Mouse (Mus musculus) ES-E14 (cell line): ENCODE data around the gene Znrf2. TPM values are rescaled to one million over a fixed set of nuclear protein-coding genes. Genes with fewer than 3 reads are reported as not detected.

Source experiments
- DNase-seq: peaks from one replicate; pipeline ENCODE4 v3.0.0-alpha.2; 2013; ENCODE audit warnings: low read depth, low spot score
- H3K27ac ChIP-seq: 2 replicates; pipeline ENCODE4 v1.5.1; 2012; ENCODE audit warnings: low read depth, mild to moderate bottlenecking, low read length, moderate library complexity, mixed read lengths; ENCODE audit not compliant: poor library complexity, insufficient read depth, severe bottlenecking
- H3K36me3 ChIP-seq: 2 replicates; pipeline ENCODE4 v1.6.1; 2012; ENCODE audit warnings: mild to moderate bottlenecking, low read length, moderate library complexity, mixed read lengths; ENCODE audit not compliant: control insufficient read depth, poor library complexity, insufficient read depth, severe bottlenecking
- H3K4me1 ChIP-seq, 2 experiments: fragments of 150-350 bp in 1 of 2; sonication (generic) in 1 of 2; 2 replicates each; pipeline ENCODE4 v1.6.1; 2012; ENCODE audit warnings: low read length in 2 of 2, mild to moderate bottlenecking in 1 of 2, mixed read lengths in 1 of 2; ENCODE audit not compliant: control insufficient read depth in 2 of 2, insufficient read depth in 2 of 2, poor library complexity in 1 of 2
- H3K4me3 ChIP-seq, 2 experiments: fragments of 150-350 bp in 1 of 2; sonication (generic) in 1 of 2; 2 replicates each; pipeline ENCODE4 v1.5.1; 2012; ENCODE audit warnings: low read length in 2 of 2, low read depth in 1 of 2, mild to moderate bottlenecking in 1 of 2, mixed read lengths in 1 of 2; ENCODE audit not compliant: insufficient read depth in 1 of 2, poor library complexity in 1 of 2, severe bottlenecking in 1 of 2
- H3K9ac ChIP-seq: 2 replicates; pipeline ENCODE4 v1.6.1; 2012; ENCODE audit warnings: low read depth, mild to moderate bottlenecking, low read length, mixed read lengths; ENCODE audit not compliant: poor library complexity, insufficient read depth, severe bottlenecking
- H3K9me3 ChIP-seq: fragments of 150-350 bp; sonication (generic); 2 replicates; pipeline ENCODE4 v1.6.1; 2012; ENCODE audit warnings: low read depth, mild to moderate bottlenecking, low read length; ENCODE audit not compliant: control insufficient read depth, insufficient read depth
- CHD2 ChIP-seq: IDR thresholded peaks from 2 replicates; pipeline ENCODE4 v1.6.1; 2014; ENCODE audit warnings: mild to moderate bottlenecking, low read depth, low read length, inconsistent platforms
- HCFC1 ChIP-seq: IDR thresholded peaks from 2 replicates; pipeline ENCODE4 v1.6.1; 2012; ENCODE audit warnings: low read length, inconsistent platforms, borderline replicate concordance; ENCODE audit not compliant: insufficient read depth
- MAFK ChIP-seq: IDR thresholded peaks from 2 replicates; pipeline ENCODE4 v1.6.1; 2014; ENCODE audit warnings: mild to moderate bottlenecking, low read depth, low read length, inconsistent platforms; ENCODE audit not compliant: insufficient read depth
- ZC3H11A ChIP-seq: IDR thresholded peaks from 2 replicates; pipeline ENCODE4 v1.6.1; 2012; ENCODE audit warnings: low read depth, mild to moderate bottlenecking, inconsistent platforms, low read length, borderline replicate concordance
- ZNF384 ChIP-seq: IDR thresholded peaks from 2 replicates; pipeline ENCODE4 v1.6.1; 2012; ENCODE audit warnings: low read depth, low read length, inconsistent platforms
- in situ Hi-C, 2 experiments: fragments of 600-800 bp; cut with MboI; formaldehyde crosslinking; loops; one replicate each; pipeline ENCODE4 v1.15.1; 2025; ENCODE audit warnings: low sequenced_read_pairs in 2 of 2, inconsistent platforms in 1 of 2; ENCODE audit not compliant: unreplicated experiment in 2 of 2
- total RNA-seq: library from RNA; depleted of rRNA; stranded (reverse); fragments of 300-350 nt; gene quantifications from 2 replicates; pipeline ENCODE4 v1.2.3, GENCODE M21; 2012

Gene Znrf2
- total RNA-seq, 1 experiment = 35.0 TPM

DNA sequence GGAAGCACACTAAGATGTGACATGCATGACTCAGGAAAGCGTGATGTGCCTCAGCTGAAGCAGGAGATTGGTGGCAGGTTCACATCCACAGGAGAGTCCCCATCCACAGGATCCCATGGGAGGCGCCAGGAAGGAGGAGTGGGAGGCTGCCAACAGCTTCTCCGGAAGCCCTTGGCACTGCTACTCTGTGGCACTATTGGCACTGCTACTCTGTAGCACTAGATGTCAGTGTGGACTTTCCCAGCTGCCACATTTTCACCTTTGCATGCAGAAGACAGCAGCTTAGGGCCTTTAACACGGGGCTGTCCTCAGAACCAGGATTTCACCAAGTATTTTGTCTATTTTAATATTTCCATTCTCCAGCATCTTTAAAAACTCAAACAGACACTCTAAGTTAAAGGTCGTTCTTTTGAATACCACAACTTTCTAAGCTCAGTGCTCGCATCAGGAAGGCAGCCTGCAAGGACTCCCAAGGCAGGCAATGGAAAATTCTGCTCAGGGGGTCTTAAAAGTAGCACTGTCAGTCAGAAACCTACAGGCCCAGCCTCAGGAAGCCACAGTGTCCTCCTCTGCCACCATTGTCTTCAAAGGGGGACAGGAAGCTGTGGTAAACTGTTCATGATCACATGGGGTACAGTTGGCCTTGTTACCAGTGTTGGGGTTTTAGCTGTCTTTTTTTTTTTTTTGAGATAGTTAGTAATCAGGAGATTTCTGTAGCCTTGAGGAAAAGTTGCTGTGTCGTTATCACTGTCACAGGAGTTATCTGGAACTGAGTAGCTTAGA is 7.0 kb upstream of the Znrf2 start:
- H3K36me3 ChIP-seq = no peaks in the 10 kb centered on the region
- in situ Hi-C loops = no loop called here

DNA sequence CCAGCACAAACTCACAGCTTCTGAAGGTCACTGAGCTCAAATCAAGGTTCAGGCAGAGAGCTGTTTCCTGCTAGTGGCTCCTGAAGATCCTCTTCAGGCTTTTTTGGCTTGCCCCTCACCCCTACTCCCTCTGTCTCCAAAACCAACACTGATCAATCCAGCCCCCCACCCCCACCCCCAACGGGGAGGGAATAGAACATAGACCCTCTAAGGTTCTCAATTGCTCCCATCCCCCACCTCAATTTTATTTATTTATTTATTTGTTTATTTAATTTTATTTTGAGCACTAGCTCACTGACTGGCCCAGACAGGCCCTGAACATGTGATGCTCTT is 6.4 kb upstream of the Znrf2 start:
- H3K4me3 ChIP-seq = no peak overlapping the region

More for the DNA sequence above, 7.0 kb upstream of the Znrf2 start:
- no peak overlapping the region for H3K27ac ChIP-seq
- H3K9ac ChIP-seq = no peak overlapping the region
- TF ChIP-seq HCFC1 = no peak
- H3K4me3 ChIP-seq = no peak overlapping the region
- H3K9me3 ChIP-seq = no peaks in the 10 kb centered on the region
- DNase-seq = no peak
- peaks cover 1 to 2% of the 10 kb centered on the region in 2 experiments; a peak in 1 of 4 replicates for H3K4me1 ChIP-seq

DNA sequence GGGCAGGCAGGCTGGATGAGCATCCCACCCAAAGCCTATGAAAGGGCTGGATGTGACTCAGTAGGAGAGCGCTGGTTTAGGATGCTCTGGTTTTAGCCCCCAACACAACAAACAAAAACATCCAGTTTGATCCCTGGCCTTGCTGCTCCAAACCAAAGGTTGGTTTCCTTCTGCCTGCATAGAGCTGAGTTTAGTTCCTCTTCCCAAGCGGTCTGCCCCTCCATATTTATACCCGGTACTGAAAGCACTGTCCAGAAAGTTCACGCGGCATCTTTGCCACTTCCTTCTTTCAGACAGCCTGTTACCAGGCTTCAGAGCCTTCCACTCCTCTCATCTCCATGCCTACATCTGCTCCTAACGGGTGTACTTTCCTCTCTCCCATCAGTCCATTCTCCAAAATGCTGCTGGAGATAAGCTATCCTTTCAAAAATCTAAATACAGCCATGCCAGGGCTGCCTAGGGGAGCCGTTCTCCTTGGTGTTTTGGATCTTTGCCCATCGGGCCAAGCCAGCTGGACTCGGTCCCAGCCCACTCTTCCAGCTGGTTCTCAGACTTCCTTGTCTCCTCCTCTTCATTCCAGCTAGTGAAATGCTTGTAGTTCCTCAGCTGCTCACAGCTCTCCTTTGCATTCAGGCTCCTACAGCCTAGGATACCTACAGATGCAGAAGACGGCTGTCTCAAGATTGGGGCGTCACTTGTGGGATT is 5.0 kb upstream of the Znrf2 start:
- no peak for DNase-seq
- H3K9me3 ChIP-seq = no peaks in the 10 kb centered on the region

More for the DNA sequence above, 6.4 kb upstream of the Znrf2 start:
- in situ Hi-C loops = no loop called here
- H3K4me1 ChIP-seq = peaks cover 1 to 2% of the 10 kb centered on the region in 2 experiments; a peak in 1 of 4 replicates
- H3K36me3 ChIP-seq = no peaks in the 10 kb centered on the region
- TF ChIP-seq HCFC1 (no peak), ZC3H11A (no peak), ZNF384 (no peak), MAFK (no peak), CHD2 (no peak)
- H3K9ac ChIP-seq = no peak overlapping the region
- no peak overlapping the region for H3K27ac ChIP-seq
- H3K9me3 ChIP-seq = no peaks in the 10 kb centered on the region
- no peak for DNase-seq

DNA sequence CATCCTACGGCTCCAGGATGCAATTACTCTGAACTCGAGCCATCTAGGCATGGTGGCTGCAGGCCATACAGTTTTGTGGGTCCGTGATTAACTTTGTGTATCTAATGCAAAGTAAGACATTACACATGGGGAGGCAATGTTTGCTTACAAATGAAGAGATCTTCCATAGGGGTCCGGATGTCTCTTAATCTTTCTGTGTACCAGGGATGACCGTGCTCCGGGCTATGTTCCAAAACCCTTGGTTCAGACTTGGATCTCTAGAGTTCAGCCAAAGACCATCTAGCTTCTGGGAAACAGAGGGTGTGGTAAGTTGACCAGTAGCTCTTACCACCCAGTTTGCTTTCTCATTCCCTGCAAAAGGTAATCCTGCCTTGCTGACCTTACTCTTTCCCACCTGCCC is 4.4 kb upstream of the Znrf2 start:
- H3K4me3 ChIP-seq = no peak overlapping the region

More for the DNA sequence above, 5.0 kb upstream of the Znrf2 start:
- TF ChIP-seq ZNF384 (no peak), HCFC1 (no peak), ZC3H11A (no peak), MAFK (no peak), CHD2 (no peak)
- H3K4me1 ChIP-seq = peaks cover 1 to 2% of the 10 kb centered on the region in 2 experiments; a peak in 1 of 4 replicates
- in situ Hi-C loops = no loop called here
- no peaks in the 10 kb centered on the region for H3K36me3 ChIP-seq
- no peak overlapping the region for H3K27ac ChIP-seq
- H3K9ac ChIP-seq = no peak overlapping the region
- no peak overlapping the region for H3K4me3 ChIP-seq

More for the DNA sequence above, 4.4 kb upstream of the Znrf2 start:
- TF ChIP-seq ZNF384 (no peak), HCFC1 (no peak), MAFK (no peak), ZC3H11A (no peak), CHD2 (no peak)
- in situ Hi-C loops = no loop called here
- no peak for DNase-seq
- no peak overlapping the region for H3K9ac ChIP-seq
- H3K27ac ChIP-seq = no peak overlapping the region
- peaks cover 1 to 2% of the 10 kb centered on the region in 2 experiments; a peak in 1 of 4 replicates for H3K4me1 ChIP-seq
- H3K9me3 ChIP-seq = no peaks in the 10 kb centered on the region
- no peaks in the 10 kb centered on the region for H3K36me3 ChIP-seq
